Mouse (Mus musculus): ENCODE data around the gene Cyp1a2. TPM values are rescaled to one million over a fixed set of nuclear protein-coding genes. Genes with fewer than 3 reads are reported as not detected.

Cyp1a2 gene
- polyA plus RNA-seq, 2 experiments from 2014 or later = not detected

DNA sequence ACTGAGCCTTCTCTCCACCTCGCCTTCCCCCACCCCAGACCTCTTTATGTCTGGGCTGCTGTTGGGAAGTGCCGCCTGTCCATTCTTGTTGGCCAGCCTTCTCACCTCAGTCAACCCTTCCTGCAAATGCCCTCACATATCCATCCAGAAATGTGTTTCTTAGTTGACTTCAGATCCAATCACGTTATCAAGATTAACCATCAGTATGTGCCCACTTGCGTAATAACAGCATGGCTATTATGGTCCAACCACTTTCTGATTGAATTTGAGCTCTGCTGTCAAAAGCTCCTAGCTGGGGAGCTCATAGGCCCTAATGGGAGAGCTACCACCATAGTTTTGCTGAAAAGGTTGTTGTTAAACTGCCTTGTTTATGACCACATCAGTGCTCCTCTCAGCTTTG lies 12.5 kb downstream of the Cyp1a2 start:
- ATAC-seq = no peak

DNA sequence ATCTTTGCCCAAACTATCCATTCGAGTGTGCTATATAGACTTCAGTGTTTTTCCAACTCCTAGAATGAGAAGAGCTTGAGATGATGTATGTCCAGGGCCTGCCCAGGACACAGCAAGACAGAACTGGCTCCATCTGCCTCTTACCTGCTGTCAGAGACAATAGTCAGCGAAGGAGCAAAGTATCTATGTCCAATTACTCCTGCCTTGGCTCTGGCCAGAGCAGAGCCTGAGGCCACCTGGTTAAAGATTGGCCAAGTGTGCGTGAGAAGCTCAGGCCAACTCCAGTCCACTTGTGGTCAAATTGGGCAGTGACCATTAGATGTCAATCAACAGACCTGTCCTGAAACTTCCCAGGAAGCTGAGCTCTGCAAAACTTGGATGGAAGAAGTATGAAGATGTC lies 13.9 kb downstream of the Cyp1a2 start:
- no peak for ATAC-seq

DNA sequence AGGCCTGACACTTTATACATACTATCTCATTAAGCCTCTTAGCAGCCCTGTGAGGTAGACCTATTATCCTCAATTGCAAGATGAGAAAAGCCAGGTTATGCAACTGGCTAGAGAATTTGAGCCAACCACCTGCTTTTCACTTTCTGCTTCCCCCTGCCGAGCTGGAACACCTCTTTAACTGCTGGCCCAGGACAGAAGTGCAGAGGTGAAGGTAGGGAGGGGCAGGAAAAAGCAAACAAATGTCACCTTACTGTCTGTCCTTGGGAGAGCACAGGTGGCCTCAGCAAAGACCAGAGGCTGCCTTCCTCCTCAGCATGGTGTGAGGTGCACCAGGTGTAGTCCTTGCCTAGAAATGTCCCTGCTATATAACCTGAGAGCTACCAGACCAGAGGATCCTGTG lies 15.2 kb downstream of the Cyp1a2 start:
- ATAC-seq = no peak

DNA sequence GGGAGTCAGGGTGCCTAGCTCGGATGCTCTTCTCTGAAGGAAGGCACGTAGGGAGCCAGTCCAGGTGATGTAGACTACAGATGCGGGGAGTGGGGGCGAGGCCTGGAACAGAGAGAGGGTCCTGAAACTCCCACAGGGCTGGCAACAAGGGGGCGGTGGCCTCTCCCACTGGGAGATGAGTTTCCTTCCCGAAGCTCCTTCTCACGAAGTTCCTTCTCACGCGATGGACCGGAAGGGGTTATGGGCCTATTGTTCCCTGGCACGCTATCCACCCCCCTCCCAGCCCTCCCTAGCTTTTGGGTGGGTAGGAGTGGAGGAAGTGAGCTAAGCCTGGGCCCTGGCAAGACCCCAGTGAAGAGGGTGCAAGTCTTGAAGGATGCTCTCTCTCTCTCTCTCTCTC lies 15.7 kb downstream of the Cyp1a2 start:
- no peak for ATAC-seq

DNA sequence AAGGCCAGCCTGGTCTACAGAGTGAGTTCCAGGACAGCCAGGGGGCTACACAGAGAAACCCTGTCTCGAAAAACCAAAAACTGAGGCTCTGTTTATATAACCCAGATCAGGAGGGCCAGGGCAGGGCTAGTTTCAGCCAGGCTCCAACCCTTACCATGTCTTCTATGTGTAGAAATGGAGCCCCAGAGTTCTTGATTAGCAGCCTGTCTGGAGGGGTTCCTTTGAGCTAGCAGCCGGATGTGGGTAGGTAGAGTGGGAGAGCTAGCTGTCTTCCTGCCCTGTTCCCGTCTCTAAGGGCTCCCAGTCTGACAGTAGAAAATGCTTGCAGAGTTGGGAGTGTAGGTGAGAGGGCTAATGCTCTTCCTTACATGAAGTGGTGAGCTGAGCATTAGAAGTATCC lies 16.4 kb downstream of the Cyp1a2 start:
- ATAC-seq = no peak

DNA sequence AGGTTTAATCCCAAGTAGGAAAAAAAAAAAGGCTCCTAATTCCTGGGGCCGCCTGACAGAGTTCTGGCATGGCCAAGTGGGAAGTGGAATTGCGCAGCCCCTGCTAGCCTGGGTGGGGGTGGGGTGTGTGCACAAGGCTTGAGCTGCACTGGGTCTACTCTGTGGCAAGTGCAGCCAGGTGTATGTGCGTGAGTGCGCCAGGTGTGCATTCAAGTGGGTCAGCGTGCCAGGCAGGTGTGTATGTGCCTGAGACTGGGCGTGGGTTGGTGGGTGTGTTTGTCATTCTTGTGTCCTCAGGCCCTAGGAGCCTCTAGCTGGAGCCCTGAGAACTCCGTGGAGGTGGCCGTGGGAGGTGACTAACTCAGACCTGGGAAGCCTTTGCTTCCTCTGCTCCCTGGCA lies 17.0 kb downstream of the Cyp1a2 start:
- no peak for ATAC-seq

DNA sequence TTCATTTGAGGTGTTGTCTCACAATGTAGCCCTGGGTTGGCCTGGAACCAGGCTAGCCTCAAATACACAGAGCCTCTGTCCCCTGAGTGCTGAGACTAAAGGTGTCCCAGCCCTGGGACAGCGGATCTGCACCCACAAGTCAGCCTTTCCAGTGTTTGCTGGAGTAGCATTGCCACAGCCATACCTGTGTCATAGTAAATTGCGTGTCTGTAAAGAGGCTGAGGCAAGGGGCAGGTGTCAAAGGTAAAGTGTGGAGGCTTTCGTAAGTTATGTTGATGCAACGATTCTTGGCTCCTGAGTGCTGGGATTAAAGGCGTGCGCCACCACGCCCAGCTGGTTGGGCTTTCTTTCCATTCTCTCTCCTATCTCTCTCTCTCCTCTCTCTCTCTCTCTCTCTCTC lies 18.9 kb downstream of the Cyp1a2 start:
- ATAC-seq = no peak

DNA sequence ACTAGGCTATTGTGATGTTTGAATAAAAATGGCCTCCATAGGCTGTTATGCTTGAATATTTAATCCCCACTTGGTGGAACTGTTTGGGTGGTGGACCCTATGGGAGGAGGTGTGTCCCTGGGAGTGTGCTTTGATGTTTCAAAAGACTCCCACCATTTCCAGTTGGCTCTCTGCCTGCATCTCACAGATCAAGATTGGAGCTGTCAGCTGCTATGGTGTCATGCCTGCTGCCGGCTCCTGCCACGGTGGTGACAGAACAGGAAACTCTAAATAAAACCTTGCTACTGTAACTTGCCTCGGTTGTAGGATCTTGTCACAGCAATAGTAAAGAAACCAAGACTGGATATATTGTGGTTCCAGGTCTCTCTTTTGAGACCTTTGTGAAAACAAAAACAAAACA lies 22.0 kb downstream of the Cyp1a2 start:
- ATAC-seq = no peak

DNA sequence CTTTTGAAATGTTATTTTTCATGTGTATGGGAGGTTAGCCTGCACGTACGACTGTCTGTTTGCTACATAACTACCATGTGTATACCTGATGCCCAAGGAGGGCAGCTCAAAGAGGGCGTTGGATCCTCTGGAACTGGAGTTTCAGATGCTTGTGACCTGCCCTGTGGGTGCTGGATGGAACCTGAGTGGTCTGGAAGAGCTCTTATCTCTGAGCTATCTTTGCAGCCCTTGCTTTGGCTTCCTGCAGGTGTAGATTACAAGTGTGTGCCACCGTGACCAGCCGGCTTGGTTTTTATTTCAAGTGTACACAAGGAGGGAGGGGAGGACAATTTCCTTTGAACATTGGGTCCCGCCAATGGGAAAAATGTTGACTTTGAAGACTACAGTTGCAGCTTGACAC lies 23.0 kb downstream of the Cyp1a2 start:
- ATAC-seq = no peak

DNA sequence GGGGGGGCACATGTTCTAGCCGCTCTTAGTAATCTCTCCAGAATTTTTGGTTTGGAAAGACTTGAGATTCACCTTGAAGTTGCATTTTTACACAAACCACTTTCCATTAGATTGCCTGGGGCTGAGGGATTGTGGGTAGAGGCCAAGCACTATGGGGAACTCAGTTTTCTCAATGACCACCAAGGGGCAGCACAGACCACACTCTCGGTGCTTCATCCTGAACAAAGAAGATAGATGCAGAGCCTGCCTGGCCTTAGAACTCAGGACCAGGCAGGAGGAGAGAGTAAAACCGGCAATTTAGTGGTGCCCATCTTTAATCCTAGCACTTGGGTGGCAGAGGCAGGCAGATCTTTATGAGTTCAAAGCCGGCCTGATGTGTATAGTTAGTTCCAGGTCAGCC lies 23.7 kb downstream of the Cyp1a2 start:
- no peak for ATAC-seq

DNA sequence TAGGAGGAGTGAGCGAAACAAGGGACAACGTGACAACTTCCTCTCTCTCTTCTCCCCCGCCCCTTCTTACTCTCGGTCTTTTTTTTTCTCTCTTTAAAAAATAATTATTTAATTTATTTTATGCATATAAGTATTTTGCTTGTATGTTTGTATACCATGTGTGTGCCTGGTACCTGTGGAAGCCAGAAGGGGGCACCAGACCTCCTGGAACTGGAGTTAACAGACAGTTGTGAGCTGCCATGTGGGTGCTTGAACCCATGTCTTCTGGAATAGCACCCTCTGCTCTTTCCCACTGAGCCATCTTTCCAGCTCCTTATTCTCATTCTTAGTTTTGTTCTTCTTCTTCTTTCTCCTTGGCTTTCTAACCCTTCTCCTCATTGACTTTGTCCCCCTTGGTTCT lies 24.5 kb downstream of the Cyp1a2 start:
- no peak for ATAC-seq

DNA sequence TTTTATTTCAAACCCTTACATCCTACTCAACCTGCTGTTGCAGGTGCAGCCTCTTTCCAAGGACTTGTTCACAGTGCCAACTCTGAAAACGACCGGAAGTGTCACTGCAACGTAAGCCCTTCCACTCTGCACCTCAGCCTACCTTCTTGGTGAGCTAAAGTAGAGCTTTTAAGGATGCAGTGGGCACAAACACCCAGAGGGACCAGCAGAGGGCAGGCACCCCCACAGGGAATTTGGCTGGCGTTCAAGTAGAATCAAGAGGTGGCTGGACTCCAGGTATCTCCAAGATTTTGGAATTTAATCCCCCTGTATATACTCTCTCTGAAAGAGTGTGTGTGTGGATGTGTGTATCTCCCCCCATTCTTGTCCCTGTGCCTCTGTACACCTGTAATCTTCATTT lies 25.7 kb downstream of the Cyp1a2 start:
- no peak for ATAC-seq

DNA sequence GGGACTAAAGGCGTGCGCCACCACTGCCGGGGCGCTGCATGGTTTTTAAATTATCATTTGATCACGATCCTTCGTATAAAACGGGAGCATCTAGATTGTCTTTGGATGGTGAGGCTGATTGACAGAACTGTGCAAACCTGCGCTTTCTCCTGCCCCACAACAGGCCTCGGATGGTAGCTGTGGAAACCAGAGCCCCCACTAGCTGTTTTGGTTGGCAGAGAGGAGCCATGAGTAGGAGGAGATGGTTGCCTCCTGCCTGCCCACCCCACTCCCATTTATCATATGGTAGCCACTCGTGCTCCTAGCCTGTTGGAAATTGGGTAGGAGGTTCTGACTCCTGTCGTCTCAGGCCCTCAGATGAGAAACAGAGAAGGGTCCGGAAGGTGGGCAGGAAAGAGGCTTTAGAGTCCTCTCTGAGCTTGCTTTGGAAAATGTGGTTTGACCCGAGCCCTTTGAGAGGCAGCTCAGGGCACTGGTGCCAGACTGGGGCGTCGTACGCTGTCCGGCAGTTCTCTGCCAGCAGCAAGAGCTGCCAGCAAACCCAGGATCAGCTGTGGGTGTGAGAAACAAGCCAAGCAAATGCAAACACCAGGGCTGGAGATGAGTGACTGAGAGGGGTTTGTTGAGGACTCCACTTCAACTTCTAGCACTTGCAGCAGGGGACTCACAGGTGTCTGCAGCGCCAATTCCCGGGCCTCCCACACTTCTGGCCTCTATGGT lies 26.7 kb downstream of the Cyp1a2 start:
- ATAC-seq = no peak

DNA sequence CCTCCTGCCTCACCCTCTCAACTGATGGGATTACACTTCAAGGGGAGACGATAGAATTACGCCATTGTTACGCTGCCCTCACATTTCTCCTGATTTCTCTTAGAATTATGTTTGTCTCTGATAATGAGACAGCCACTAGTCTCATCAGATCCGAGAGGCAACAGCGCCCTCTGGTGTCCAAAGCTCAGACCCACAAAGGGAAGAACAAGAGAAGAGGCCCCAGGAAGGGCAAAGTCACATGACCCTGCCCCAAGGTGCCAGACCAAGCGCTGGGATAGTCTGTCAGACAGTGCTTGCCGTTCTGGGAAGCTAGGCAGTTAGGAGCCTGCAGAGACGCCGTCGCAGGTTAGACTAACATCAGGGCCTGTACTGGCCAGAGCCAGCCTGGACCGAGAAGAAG lies 27.8 kb downstream of the Cyp1a2 start:
- ATAC-seq = peak; percentile 70

DNA sequence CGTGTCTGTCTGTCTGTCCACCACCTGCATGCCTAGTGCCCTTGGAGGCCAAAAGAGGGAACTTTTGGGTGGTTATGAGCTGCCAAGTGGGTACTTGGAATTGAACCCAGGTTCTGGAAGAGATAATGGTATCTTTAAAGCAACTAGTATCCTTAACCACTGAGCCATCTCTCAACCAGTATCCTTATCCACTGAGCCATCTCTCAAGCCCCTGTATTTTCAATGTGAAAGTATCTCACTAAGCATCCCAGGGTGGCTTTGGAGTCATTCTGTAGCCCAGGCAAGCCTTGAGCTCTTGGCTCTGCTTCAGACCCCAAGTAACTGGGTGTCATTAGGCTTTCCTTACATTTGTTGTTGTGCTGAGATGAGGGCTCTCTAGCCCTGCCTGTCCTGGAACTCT lies 28.5 kb downstream of the Cyp1a2 start:
- no peak for ATAC-seq

DNA sequence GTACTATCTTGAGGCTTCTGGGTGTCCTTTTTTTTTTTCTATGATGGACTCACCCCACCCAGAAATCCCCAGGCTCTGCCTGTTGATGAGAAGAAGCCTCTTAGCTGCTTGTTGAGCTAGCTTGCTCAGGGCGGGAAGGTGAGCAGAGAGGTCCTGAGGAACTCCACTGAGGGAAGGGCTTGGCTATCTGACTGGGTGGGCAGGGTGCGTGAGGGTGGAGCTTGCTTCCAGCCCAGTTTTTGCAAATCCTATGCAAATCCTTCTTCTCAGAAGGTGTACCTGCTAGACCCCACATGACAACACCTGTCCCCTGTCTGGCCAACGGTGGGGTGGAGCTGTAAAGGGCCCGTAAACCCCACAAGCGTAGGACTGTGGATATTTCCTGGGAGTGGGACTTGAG lies 30.2 kb downstream of the Cyp1a2 start, which contains the start of gene Csk:
Gene Csk, minus strand, starts transcription at position 349 of the 400 bp plus-strand sequence.
- no peak for ATAC-seq

DNA sequence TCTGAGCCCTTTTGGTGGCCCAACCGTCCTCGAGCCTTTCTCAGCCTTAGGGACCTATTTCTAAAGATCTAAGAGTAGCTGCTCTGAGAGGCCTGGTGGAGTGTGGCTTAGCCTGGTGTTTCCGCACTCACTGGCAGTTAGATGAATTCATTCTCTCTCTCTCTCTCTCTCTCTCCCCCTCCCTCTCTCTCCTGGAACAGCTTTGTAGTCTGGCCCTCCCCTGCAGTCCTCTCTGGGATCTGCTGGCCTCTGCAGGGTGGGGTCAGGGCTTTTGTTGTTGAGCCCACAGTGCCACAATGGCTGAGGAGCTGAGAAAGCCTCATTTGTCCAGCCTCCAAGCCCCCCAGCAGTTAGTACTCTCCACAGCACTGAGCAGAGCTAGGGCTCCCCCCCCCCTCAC lies 30.6 kb downstream of the Cyp1a2 start:
- no peak for ATAC-seq

DNA sequence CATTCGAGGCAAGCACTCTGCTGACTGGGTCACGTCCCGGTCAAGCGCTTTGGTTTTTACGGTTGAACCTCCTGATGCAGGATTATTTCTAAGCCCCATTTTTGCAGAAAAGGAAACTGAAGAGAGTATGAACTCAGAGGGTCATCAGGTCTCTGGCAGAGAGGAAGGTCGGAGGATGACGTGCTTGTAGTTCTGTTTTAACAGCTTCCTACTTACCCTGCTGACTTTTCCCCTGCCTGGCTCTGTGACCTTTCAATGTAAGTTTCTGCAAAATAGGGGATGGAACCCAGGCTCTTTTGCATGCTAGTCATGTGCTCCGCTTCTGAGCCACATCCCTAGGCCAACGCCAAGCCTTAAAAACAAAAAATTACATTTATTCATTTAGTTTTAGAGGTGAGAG lies 31.2 kb downstream of the Cyp1a2 start:
- no peak for ATAC-seq

DNA sequence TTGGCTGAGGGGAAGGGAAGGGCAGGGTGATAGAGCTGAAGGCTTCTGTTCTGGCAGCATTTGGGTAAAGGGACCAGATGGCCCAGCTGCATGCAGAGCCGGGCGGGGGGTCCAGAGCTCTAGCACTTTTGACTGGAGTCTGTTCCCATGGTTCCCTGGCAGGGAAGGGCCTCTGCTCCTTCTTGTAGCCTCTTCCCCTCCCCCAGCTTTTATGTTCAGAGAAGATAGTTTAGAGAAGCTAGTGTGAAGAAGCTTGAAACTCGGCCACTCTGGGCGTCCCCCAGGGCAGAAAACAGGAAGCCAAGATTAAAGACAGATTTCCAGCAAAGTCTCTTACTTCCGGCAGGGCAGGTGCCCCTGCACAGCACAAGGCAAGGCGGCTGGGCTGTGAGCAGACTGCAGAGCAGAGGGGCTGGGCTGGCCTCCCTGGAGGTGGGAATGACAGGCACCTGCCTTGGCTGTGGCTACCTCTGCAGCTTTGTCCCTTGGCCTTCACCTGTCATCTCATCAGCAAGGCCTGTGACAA lies 32.7 kb downstream of the Cyp1a2 start:
- peak; percentile 50 for ATAC-seq

DNA sequence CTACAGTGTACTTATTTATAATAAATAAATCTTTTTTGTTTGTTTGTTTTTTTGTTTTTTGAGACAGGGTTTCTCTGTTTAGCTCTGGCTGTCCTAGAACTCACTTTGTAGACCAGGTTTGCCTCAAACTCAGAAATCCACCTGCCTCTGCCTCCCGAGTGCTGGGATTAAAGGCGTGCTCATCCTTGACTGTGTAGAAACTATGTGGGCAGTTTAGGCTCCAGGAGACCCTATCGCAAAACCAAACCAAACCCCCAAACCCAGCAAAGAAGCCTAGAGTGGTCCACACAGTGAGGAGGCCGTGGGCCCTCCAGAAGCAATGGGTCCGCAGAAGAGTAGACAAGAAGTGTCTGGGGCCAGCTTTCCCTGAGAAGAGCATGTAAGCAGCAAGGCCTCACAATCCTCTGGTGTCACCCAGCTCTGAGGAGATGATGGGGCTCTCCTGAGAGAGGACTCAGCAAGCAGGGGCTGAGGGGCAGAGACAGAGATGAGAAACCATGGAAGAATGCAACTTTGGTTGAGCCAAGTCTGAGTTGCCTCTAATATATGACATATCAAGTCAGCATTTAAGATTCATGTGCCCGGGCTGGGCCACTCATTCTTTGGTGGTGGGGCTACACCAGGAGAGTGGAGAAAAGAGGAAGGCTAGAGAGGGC lies 33.2 kb downstream of the Cyp1a2 start:
- no peak for ATAC-seq

DNA sequence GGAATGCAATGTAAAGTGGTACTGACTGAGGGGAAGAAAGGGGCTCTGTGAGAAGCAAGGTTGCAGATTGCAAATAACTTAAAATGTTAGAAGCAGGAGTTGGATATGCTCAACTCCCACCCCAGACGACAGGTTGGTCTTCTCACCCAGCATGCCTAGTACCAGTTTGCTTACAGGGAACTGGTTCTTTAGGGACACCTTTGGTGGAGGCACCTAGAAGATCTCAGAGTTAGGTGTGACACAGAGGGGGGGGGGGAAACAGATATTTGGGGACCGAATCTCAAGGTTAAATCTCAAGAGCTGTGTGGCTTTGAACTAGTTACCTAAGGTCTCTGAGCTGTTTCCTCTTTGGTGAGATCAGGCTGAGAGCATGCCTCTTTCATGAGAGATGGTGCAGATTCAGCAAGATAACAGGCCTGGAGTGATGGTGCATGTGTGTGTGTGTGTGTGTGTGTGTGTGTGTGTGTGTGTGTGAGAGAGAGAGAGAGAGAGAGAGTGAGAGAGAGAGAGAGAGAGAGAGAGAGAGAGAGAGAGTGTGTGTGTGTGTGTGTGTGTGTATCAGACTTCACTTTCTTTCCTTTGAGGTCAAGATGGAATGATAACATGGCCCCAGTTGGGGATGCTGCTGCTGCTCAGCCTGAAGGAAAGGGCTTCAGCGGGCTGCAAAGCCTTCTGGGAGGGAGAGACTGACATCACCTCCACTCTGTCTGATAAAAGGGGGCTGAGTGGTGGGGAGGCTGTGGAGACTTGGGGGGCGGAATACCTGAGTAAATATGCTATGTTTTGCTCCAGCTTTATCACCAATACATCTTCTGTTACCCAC lies 36.0 kb downstream of the Cyp1a2 start:
- ATAC-seq = peak; percentile 50

DNA sequence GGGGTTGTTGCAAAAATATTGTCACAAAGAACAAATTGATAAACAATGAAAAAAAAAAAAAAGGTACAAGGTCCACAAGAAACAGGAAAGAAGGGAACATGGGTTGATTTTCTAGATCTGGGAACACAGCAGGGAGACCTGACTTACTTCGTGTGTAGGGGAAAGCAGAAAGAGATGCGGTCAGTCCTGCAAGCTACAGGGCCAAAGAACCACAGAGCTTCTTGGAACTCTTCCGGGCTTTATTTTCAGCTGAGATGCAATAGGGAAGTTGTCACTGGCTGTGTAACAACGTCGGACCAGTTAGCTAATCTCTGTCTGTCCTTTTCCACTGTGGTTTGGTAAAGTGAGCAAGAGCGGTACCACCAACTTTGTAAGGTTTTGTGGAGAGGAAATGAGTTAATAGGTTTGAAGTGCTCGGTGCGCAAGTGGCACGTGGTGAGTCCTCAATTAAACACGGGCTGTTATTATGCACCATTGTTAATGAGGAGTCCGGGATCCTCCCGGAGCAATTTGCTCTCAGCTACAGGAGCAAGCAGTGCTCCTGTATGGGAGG lies 36.9 kb downstream of the Cyp1a2 start:
- peak; percentile 43 for ATAC-seq

Measured in activated CD4-positive, CD25-positive, alpha-beta regulatory T cell, adult 4 months (primary cell).